Mouse (Mus musculus) hindbrain, embryonic 14.5 days (tissue): ENCODE measurements at regions not wholly inside any gene's neighbourhood (a gene's known extent, or its start where the extent isn't known, plus 50 kb on each side); places are given as distances from the start of the nearest gene placed in this dataset.

Source experiments
- ATAC-seq: fragments of 200-750 bp; cut with Nextera tagmentation; 2 replicates; pipeline ENCODE4 v1.8.0; 2017; ENCODE audit warnings: moderate number of reproducible peaks, mild to moderate bottlenecking, moderate TSS enrichment, moderate library complexity; ENCODE audit not compliant: low FRiP score
- DNase-seq: peaks from one replicate; pipeline ENCODE4 v3.0.0-alpha.2; 2015; ENCODE audit warnings: low spot score
- H3K27ac ChIP-seq: fragments of 300-500 bp; sonication (generic); 2 replicates; pipeline ENCODE4 v1.5.1; 2014; ENCODE audit warnings: mild to moderate bottlenecking, moderate library complexity
- H3K27me3 ChIP-seq: fragments of 300-500 bp; sonication (generic); 2 replicates; pipeline ENCODE4 v1.6.1; 2014; ENCODE audit warnings: mild to moderate bottlenecking, low read length, mixed read lengths; ENCODE audit not compliant: control insufficient read depth, insufficient read depth
- H3K36me3 ChIP-seq: fragments of 300-500 bp; sonication (generic); replicated peaks from 2 replicates; pipeline ENCODE4 v1.6.1; 2014; ENCODE audit not compliant: control insufficient read depth, insufficient read depth
- H3K4me1 ChIP-seq: fragments of 300-500 bp; sonication (generic); replicated peaks from 2 replicates; pipeline ENCODE4 v1.6.1; 2014; ENCODE audit warnings: antibody characterized with exemption, low read length, mixed read lengths; ENCODE audit not compliant: control insufficient read depth, insufficient read depth
- H3K4me2 ChIP-seq: fragments of 300-500 bp; sonication (generic); replicated peaks from 2 replicates; pipeline ENCODE4 v1.6.1; 2014; ENCODE audit warnings: mild to moderate bottlenecking, moderate library complexity
- H3K4me3 ChIP-seq: fragments of 300-500 bp; sonication (generic); replicated peaks from 2 replicates; pipeline ENCODE4 v1.5.1; 2014; ENCODE audit warnings: mild to moderate bottlenecking, low read length
- H3K9ac ChIP-seq: fragments of 300-500 bp; sonication (generic); 2 replicates; pipeline ENCODE4 v1.6.1; 2014
- H3K9me3 ChIP-seq: fragments of 300-500 bp; sonication (generic); 2 replicates; pipeline ENCODE4 v1.6.1; 2016; ENCODE audit warnings: low read length; ENCODE audit not compliant: control insufficient read depth
- WGBS: fragments of 180-500 bp; shearing (Covaris S2); extraction: QIAGEN DNeasy Blood & Tissue Kit; methylation state at CpG from one replicate; pipeline ENCODE4 v1.1.7; 2014; 5-methylcytosine and 5-hydroxymethylcytosine counted together

DNA sequence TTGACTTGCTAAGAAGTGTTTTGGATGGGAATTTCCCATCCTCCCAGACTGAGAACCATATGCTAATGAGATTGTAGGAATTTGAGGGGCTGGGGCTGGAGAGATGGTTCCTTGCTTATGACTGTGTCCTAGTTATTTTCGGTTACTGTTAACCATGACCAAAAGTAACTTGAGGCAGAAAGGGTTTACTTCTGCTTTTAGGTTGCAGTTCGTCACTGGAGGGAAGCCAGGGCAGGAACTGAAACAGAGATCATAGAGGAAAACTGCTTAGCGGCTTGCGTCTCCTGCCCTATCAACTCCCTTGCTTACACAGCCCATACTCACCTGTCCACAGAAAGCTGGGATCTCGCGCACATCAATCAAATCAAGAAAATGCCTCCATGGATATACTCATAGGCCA lies 475.8 kb upstream of the Gcfc2 start:
- Histone ChIP-seq H3K9ac (no peak overlapping the region), H3K4me3 (no peak overlapping the region), H3K4me1 (no peaks in the 10 kb centered on the region), H3K27ac (no peak overlapping the region), H3K9me3 (0 out of 2 replicates have a peak, but pooled peaks cover 6% of the 10 kb centered on the region), H3K36me3 (no peaks in the 10 kb centered on the region), H3K27me3 (no peaks in the 10 kb centered on the region), H3K4me2 (no peak overlapping the region)
- 94% methylated on average over 6 of the region's 6 CpGs for WGBS
- DNase-seq (no peak), ATAC-seq (no peak)

DNA sequence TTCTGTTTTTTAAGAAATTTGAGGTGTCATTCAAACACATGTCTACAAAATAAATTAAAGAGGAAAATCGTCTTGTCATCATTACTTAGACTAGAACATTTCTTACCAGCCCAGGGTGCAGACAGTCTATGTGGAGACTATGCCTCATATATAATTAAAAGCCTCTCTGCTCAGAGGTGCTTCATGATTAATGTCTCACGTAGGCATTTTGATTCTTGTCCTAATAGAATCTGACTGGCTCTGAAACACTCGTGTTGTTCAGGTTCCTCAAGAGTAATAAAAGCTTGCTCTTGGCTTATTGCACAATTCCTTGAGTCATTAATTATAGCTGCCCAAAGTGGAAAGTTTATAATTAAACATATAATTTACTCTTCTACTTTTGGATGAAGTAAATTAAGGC lies 475.1 kb upstream of the Gcfc2 start:
- WGBS: 55% methylated on average over 3 of the region's 3 CpGs
- H3K9ac ChIP-seq: no peak overlapping the region
- H3K27me3 ChIP-seq: no peaks in the 10 kb centered on the region
- no peak overlapping the region for H3K4me2 ChIP-seq
- no peak overlapping the region for H3K4me3 ChIP-seq
- no peaks in the 10 kb centered on the region for H3K36me3 ChIP-seq
- no peaks in the 10 kb centered on the region for H3K4me1 ChIP-seq
- ATAC-seq (peak; percentile 53; the same call in 1 of the 2 replicates), DNase-seq (no peak)
- 0 out of 2 replicates have a peak, but pooled peaks cover 6% of the 10 kb centered on the region for H3K9me3 ChIP-seq
- no peak overlapping the region for H3K27ac ChIP-seq

DNA sequence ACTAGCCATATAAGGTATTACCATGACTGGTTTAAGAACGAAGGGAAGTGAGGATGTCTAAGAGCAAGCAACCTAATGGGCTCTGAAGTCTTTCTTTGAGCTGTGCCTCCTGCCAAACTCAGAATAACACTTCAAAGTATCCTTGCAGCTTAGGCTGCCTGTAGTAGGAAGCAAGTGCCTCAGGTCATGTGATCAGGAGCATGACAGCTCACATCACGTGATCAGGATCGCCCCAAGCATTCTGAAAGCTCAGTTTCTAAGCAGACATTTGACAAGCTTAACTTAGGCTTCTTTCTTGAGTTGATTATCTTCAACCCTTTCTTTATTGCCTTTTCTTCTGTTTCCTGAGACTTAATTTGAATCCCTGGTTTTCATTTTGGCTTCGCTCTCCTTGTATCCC lies 462.4 kb upstream of the Gcfc2 start:
- ATAC-seq: no peak
- Histone ChIP-seq H3K36me3 (no peaks in the 10 kb centered on the region), H3K27me3 (no peaks in the 10 kb centered on the region), H3K9ac (no peak overlapping the region), H3K27ac (no peak overlapping the region), H3K4me1 (no peaks in the 10 kb centered on the region), H3K4me3 (no peak overlapping the region), H3K9me3 (no peaks in the 10 kb centered on the region), H3K4me2 (no peak overlapping the region)
- DNase-seq: no peak
- 91% methylated on average over 4 of the region's 4 CpGs for WGBS

DNA sequence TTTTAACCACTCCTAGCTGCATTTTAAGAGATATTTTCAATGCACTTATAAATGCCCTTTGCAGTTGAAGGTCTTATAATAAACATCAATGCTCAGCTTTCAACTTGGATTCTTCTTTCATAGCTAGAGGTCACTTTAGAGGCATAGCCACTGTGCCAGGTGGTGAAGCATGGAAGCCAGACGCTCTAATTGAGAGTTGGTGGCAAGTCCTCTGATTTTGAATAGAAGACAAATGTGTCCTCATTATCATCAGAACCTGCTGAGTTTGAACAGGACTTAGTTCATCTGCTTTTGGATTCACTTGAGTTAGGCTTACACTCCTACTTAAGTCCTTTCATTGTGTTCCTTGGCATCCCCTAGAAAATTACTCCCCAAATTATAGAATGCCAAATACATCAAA lies 459.0 kb upstream of the Gcfc2 start:
- Histone ChIP-seq H3K9ac (no peak overlapping the region), H3K27ac (no peak overlapping the region), H3K9me3 (no peaks in the 10 kb centered on the region), H3K4me1 (no peaks in the 10 kb centered on the region), H3K27me3 (no peaks in the 10 kb centered on the region), H3K36me3 (no peaks in the 10 kb centered on the region), H3K4me2 (no peak overlapping the region), H3K4me3 (no peak overlapping the region)
- WGBS: 73% methylated on average over 1 of the region's 1 CpGs
- no peak for ATAC-seq
- DNase-seq: no peak

DNA sequence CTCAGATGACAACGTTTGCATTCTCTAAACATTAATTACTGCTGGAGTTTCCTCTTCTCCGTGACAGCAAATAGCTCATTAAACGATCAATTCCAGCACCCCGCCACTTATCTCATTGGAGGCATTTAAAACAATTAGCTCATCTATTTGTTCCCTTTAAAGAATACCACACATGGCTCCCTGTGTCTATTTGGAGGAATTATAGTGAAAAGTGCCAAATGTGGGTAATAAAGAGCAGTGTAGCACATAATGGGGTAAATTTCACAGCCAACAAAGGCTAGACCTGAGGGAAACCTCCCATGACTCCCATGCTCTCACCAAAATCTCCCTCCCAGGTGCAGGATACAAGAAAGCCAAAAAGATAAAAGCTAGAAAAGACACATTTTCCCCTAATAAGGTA lies 456.9 kb upstream of the Gcfc2 start:
- no peak for ATAC-seq
- WGBS: 51% methylated on average over 4 of the region's 4 CpGs
- Histone ChIP-seq H3K4me1 (no peaks in the 10 kb centered on the region), H3K4me2 (no peak overlapping the region), H3K4me3 (no peak overlapping the region), H3K9me3 (no peaks in the 10 kb centered on the region), H3K27ac (no peak overlapping the region), H3K9ac (no peak overlapping the region), H3K36me3 (no peaks in the 10 kb centered on the region), H3K27me3 (no peaks in the 10 kb centered on the region)
- DNase-seq: no peak

DNA sequence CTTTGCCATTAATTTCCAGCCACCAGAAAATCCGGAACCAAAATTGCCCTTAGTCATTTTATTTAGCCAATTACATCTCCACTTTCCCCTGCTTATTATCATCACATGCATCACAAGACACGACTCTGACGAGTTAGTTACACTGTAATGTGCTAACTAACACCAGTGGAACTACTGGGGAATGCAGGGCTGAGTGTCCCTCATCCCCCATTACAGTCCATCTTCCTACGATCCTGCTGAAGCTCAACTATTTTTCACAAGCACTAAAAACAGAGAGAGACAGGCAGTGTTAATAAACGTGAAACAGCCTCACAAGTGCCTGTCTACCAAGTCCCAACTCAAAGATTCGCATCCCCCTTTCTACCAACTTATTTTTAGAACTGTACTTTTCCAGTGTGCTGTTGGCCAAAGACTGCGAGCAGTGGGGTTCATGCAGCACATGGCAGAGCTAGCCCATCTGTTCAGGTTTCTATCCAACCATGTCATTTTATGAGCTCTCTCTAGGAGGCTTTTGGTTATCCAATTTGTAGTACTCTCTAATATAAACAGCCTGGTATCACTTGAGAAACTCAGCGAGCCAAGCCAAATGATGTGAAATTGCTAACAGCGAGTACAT lies 452.0 kb upstream of the Gcfc2 start:
- H3K36me3 ChIP-seq: no peaks in the 10 kb centered on the region
- H3K9me3 ChIP-seq: no peaks in the 10 kb centered on the region
- 72% methylated on average over 9 of the region's 9 CpGs for WGBS
- H3K27me3 ChIP-seq: no peaks in the 10 kb centered on the region
- peak; percentile 66; the same call in 1 of the 2 replicates for ATAC-seq
- no peak overlapping the region for H3K4me2 ChIP-seq
- H3K9ac ChIP-seq: no peak overlapping the region
- H3K4me3 ChIP-seq: no peak overlapping the region
- no peaks in the 10 kb centered on the region for H3K4me1 ChIP-seq
- DNase-seq: peak; percentile 40
- H3K27ac ChIP-seq: no peak overlapping the region

DNA sequence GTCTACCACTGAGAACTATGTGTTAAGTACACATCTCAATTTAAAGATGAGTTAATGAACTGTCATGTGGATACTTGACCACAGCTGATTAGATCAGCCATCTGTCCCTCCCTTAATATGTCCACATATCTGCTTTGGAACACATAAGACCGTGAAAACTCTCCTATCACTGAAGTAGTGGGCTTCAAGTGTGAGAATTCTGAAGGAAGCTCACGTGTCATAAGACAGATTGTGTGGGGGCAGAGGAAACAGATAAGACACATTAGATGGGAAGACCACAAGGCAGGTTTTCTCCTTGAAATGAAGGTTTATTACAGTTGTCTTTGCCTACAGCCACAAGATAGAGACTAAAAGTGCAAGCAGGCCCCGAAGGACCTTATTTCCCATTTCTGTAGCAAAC lies 451.0 kb upstream of the Gcfc2 start:
- no peaks in the 10 kb centered on the region for H3K9me3 ChIP-seq
- no peaks in the 10 kb centered on the region for H3K36me3 ChIP-seq
- 72% methylated on average over 3 of the region's 3 CpGs for WGBS
- H3K4me2 ChIP-seq: no peak overlapping the region
- no peak overlapping the region for H3K9ac ChIP-seq
- H3K27me3 ChIP-seq: no peaks in the 10 kb centered on the region
- H3K4me1 ChIP-seq: no peaks in the 10 kb centered on the region
- no peak for DNase-seq
- no peak for ATAC-seq
- H3K27ac ChIP-seq: no peak overlapping the region
- H3K4me3 ChIP-seq: no peak overlapping the region

DNA sequence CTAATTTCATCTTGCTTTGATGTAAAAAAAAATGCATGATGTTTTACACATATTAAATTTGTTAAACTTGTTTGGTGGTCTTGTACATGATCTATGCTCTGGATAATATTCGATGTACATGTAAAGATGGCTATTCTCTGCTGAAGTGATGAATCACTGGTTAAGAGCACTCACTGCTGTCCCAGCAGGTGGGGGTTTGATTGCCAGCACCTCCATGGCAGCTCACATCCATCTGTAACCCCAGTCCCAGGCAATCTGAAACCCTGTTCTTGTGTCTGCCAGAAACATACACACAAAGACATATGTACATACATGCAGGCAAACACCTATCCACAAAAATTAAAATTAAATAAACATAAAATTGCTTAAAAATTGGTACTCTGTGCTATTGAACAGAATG lies 448.7 kb upstream of the Gcfc2 start:
- Histone ChIP-seq H3K4me2 (no peak overlapping the region), H3K36me3 (no peaks in the 10 kb centered on the region), H3K4me1 (no peaks in the 10 kb centered on the region), H3K4me3 (no peak overlapping the region), H3K9ac (no peak overlapping the region), H3K27me3 (no peaks in the 10 kb centered on the region), H3K9me3 (no peaks in the 10 kb centered on the region), H3K27ac (no peak overlapping the region)
- WGBS: 98% methylated on average over 1 of the region's 1 CpGs
- DNase-seq: no peak
- ATAC-seq: no peak

DNA sequence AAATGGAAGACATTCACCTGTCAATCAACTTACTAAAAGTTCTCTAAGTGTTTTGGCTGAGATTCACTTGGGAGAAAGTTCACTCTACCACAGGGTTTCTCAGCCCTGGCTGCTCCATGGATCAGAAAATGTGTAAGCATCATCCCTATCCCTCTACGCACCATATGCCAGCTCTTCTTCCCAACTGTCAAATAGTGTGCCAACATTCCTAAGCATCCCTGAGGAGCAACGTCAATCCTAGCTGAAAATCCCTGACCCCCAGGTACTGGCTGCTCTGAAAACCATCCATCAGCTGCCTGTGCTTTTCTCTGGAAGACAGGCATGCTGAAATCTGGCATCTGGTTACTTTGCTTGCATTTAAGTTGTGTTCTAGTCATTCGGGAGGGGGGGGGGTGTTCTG lies 436.5 kb upstream of the Gcfc2 start:
- DNase-seq (no peak), ATAC-seq (no peak)
- Histone ChIP-seq H3K9me3 (no peaks in the 10 kb centered on the region), H3K36me3 (no peaks in the 10 kb centered on the region), H3K27ac (no peak overlapping the region), H3K4me2 (no peak overlapping the region), H3K9ac (no peak overlapping the region), H3K4me1 (no peaks in the 10 kb centered on the region), H3K27me3 (no peaks in the 10 kb centered on the region), H3K4me3 (no peak overlapping the region)
- WGBS: 54% methylated on average over 3 of the region's 3 CpGs

DNA sequence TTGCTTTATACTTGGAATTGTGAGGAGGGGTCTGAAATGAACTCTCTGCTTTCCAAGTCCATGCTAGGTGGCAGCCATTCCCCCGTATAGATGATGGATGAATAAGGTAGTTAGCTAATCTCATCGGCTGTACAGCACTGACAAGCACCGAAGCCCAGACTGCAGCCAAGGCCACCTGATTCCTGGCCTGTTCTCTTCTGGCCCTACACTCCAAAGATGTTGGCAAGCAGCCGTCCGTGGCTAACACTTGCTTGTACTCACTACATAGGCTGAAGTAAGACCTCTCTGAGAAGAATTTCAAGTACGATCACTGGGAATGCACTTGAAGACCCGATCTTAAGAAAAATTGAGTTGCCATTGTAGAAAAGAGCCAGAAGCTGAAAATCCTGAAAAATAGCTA lies 427.2 kb upstream of the Gcfc2 start:
- Histone ChIP-seq H3K9me3 (no peaks in the 10 kb centered on the region), H3K4me3 (no peak overlapping the region), H3K27me3 (no peaks in the 10 kb centered on the region), H3K4me1 (no peaks in the 10 kb centered on the region), H3K4me2 (no peak overlapping the region), H3K27ac (no peak overlapping the region), H3K36me3 (no peaks in the 10 kb centered on the region), H3K9ac (no peak overlapping the region)
- 91% methylated on average over 7 of the region's 7 CpGs for WGBS
- ATAC-seq (no peak), DNase-seq (no peak)
